Mouse (Mus musculus): ENCODE data around the gene Abca17.
A peak's percentile ranks its signal among the peaks of the same experiment; 100 is the strongest.

Gene Abca17

DNA sequence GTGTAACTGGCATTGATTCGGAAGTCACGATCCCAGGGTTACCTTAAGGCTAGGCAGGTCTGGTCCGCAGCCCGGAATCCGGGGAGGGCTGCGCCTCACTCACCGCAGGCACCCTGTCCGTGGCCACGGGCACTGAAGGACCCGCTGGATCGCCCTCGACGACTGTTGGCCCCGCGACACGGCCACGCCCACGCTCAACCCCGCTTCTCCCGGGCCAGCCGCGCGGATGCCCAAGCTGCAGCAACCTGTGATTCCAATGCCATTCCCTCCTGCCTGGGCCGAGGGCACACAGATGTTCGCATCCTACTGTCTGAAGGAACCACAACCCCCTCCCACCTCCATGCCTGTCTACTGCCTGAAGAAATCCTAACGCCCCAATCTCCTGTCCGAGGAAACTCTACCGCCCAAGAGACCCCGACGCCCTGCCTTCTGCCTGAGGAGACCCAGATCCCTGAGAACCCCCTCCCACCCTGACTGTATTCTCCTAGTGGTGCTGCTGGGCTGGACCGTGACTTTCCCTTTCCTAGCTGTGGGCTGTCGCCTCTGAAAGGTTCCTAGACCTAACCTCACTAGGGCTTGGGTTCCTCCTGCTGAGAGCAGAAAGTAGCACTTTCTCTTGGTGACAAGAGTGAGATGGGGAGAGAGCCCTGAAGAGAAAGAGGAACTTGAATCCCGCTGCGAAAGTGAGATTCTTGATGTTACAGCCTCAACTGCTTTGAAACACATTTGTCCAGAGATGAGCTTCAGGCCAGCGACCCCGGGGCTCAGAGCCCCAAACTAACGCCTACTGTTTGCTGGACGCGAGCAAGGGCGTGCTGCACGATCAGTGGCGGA lies at the start of gene Abca17:
Abca17 (minus strand) TSS at position 143 of the 834 bp plus-strand sequence.
- peak; percentile 29 to 37 for DNase-seq

GRCm38 (mm10) chr17:24394456-24394855 lies 43.6 kb upstream of the Abca17 start:
- DNase-seq: no peak

DNA sequence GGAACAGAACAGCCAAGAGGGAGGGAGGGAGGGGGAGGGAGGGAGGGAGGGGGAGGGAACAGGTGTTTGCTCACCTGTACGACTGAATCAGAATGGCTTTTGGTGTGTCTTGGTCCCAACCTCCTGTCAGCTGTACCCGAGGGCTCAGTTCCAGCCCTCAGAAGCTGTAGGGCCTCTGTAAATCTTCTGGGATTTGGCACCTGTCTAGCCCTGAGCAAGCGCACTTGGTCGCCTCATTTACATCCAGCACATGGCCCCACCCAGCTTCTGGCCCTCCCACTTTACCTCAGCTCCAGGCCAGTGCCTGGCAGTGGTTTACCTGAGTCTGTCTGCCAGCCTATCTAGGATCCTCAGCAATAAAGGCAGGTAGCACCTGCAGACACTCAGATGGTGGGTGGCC lies 42.7 kb upstream of the Abca17 start:
- DNase-seq: no peak

DNA sequence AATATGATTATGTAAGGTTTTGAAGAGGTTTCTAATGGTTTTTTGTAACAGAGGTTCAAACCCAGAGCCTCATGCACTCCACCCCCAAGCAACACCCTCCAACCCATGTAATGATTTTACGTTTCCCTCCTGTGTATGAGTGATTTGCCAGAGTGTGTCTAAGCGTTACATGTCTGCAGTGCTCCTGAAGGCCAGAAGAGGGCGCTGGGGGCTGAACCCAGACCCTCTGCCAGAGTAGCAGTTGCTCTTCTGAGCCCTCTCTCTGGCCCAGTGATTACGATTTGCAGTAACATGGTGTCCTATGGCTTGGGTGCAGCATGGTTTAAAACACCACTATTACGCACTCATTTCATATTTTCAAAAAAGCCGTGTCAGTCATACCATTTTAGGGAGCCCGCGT lies 40.3 kb upstream of the Abca17 start:
- peak; percentile 46 to 48 for DNase-seq

- DNase-seq: peak; percentile 33 to 47
Observed at GRCm38 (mm10) chr17:24389865-24390264, 39.0 kb upstream of the Abca17 start.

DNA sequence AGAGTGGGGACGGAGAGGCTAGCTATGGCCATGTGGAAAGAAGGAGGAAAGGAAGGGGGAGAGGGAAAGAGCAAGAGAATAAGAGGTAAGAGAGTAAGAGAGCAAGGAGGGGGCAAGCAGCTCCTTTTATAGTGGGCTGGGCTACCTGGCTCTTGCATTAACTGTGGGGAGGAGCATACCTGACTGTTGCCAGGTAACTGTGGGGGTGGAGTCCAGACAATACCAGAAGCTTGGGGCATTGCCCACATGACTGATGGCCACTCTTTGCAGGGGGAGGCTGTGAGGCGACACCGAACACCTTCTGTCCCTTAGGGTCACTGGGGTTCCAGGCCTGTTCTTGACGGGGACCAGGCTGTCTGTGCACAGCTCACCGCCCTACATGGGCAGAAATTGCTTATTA lies 37.8 kb upstream of the Abca17 start:
- DNase-seq: no peak

DNA sequence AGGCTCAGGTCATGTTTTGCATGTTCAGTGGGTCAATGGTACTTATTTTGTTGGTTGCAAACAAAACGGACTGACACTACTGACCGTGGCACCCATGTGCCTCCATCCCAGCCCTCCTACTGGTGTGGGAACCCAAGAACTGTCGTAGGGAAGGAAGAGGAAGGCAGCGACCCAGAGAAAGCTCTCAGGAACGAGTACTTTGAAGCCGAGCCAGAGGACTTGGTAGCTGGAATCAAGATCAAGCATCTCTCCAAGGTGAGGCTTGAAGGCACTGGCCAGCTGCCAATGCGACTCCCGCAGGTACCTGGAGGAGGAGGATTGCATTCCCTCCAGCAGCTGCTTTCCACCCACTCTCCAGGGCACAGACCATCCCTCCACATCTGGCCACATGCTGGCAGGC lies 32.9 kb upstream of the Abca17 start:
- DNase-seq: no peak

DNA sequence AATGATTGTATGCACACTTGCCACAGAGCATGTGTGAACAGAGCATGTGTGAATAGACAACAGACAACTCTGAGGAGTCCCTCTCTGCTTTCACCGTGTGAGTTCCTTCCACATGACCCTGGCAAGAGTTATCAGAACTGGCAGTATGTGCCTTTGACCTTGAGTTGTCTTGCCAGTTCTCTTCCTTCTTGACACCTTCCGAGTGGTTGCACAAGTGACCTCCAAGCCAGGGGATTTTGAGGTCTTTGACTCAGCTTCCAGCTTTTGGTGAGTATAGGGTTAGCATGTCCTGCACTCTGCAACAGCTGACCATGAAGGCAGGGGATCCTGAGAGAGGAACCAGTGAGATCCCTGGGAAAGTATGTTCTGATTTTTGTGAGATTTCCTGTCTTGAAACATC lies 27.6 kb upstream of the Abca17 start:
- DNase-seq: no peak

- no peak for DNase-seq
Observed at GRCm38 (mm10) chr17:24375886-24376285, 25.0 kb upstream of the Abca17 start.

DNA sequence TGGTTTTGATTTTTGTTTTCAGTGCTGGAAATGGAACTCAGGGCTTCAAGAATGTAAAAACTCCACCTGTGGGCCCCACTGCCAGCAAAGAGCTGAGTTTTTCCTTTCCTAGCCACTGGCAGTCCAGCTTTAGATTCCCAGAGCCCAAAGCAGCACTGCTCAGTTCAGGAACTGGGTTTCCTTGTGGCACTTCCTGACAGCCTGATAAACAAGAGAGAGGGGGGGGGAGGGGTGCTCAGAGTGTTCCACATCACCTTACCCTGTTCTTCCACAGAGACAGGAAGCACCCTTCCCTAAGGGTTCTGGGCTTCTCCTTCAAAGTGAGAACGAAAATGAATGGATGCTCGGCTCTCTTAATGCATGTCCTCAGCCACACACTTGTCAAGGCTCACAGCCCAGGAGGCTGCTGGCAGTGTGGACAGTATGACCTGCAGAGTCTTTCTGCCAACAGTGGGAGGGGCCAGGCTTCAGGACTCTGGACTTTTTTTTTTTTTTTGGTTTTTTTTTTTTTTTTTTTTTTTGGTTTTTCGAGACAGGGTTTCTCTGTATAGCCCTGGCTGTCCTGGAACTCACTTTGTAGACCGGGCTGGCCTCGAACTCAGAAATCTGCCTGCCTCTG lies 24.3 kb upstream of the Abca17 start:
- DNase-seq: no peak

- DNase-seq: no peak
Observed at GRCm38 (mm10) chr17:24365863-24366262, 15.0 kb upstream of the Abca17 start.

DNA sequence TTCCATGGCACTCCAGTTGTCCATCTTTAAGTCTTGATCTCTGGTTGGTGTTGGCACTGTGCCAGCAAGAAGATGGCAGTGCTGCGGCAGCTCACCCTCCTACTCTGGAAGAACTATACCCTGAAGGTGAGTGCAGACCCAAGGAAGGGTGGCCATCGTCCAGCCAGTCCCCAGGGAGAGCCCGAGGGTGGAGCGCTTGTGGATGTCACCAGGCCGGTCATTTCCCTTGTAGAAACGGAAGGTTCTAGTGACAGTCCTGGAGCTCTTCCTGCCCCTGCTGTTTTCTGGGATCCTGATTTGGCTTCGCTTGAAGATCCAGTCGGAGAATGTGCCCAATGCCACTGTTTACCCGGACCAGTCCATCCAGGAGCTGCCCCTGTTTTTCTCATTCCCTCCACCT lies 13.6 kb upstream of the Abca17 start:
- DNase-seq: no peak

GRCm38 (mm10) chr17:24362527-24362926 lies 11.7 kb upstream of the Abca17 start:
- DNase-seq: no peak

DNA sequence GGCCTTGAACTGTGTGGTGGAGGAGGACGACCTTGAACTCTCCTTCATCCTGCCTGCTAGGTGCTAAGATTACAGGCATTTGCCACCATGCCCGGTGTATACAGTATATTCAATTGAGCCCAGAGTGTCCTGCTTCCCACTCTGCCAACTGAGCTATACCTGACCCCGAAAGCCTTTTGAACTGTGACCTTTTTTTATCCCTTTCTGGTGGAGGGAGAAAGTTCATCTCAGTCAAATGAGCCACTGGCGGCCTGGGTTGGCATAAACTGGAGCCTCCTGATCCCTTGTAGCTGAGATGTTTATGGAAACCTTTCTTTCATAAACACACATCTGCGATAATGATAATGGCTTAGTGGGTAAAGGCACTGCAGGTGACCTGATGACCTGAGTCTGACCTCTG lies 10.4 kb upstream of the Abca17 start:
- no peak for DNase-seq

GRCm38 (mm10) chr17:24360841-24361240 lies 10.0 kb upstream of the Abca17 start:
- no peak for DNase-seq

- DNase-seq: no peak
Observed at GRCm38 (mm10) chr17:24359903-24360302, 9.0 kb upstream of the Abca17 start.

- no peak for DNase-seq
Observed at GRCm38 (mm10) chr17:24359006-24359405, 8.1 kb upstream of the Abca17 start.

DNA sequence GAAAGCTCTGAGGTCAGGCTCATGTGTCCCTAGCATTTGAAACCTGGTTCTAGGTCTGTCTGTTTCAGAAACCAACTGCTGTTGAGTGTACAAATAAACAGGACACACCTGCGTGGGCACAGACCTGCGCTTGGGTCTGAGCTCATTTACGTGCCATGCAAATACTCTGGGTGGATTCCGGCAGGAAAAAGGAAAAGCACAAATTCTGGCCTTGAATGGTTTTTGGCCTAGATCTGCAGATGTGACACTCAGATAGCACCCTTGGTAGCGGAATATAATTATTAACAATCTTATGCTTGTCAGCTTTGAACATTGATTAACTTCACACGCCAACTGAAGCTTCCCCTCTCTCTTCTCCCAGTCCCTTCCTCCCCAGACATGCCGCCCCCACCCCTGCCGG lies 4.4 kb upstream of the Abca17 start:
- peak; percentile 11 for DNase-seq

DNA sequence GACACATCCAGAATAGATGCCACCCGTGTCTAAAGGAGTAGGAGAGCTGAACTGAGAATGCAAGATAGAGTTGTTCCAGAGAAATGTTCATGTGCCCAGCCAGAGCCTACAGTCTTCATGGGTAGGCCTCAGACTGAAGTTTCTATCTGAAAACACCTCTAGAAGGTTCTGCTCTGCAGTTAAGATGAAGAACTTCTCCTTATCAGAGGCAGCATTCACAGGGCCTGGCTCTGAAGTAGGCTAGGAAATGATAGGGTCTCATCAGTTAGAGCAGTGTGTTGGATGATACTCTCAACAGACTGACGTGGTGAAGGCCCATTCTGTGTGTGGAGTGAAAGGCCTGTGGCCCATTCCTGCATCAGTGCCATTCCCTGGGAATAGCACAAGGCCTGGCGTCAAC lies 3.1 kb upstream of the Abca17 start:
- DNase-seq: no peak

DNA sequence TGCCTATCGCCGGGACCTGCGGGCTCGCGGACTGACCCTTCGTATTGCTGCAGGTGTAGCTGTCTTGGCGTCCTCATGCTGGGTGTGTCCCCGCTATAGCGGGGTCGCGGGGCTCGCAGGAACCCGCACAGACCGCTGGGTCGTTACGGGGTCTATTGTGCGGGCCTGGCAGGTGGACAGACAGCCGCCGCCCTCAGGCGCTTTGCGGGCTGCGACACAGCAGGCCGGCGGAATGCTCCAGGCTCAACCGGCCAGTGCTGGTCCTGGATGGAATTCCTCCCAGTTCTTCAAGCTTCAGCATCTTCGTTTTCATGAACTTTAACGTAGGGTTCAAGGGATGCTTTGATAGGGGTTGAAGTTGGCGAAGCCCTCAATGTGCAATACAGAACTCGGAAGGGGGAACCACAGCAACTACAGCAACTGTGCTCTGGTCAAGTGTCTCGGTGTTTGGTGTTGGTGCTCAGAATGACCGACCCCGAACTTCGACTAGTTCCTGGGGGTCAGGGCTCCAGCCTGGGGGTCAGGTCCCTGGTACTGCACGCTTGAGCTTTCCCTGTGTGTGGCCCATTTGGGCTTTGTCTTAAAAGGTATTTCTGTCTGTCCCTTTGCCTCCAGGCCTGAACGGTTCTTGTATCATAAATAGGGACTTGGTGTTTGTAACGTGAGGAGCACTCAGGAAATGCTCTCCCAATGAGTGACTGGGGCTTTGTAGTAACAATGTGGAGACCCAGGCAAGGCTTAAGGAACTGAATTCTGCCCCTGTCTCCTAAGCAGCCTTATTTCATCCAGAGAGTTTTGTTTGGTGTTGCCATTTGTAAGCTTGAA lies 1.7 kb upstream of the Abca17 start:
- DNase-seq: no peak

DNA sequence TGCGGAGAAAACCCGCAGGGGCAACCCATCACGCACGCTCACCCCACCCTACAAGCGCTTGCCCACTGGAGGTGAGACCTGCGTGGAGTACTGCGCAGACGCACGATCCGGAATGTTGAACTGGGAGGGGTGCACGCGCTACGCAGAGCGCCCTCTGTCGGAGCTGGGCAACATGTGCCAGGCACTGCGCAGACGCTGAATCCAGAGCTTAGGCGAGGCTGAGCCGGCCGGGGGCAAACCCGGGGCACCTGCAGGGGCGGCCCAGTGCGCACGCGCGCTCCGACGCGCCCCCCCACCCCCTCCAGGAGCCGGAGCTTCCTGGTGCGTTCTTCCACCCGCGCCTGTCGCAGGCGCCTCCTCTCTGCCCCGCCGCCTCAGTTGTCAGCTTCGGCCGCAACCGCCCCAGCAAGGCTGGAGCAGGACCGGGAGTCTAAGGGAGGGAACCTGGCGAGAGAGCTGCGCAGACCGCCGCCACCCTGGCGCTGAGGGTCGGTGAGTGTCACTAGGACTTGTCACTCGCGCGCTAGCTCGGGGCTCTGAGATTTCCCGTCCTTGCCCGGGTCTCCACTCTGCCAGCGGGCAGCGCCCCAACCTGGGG lies 991 bp upstream of the Abca17 start, which contains the start of gene Abca3:
Abca3 (plus strand) TSS at position 191 of the 598 bp plus-strand sequence.
- DNase-seq: peak; percentile 97

DNA sequence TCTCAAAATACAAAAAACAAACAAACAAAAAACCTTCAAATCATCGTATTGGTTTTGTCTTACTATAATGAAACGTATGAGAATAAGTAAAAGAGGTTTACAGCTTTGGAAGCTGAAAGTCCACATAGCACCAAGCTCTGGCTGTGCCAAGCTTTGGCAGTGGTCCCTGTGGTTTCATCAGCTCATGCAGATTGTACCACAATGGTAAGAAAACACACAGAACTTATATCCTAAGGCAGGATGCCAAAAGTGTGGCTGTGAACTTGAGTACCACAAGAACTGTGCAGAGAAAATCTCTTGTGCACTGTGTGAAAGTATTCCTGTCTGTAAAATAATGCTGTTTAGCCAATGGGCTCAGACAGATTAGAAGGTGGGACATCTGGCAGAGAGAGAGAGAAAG lies 1.7 kb downstream of the Abca17 start:
- DNase-seq: no peak

DNA sequence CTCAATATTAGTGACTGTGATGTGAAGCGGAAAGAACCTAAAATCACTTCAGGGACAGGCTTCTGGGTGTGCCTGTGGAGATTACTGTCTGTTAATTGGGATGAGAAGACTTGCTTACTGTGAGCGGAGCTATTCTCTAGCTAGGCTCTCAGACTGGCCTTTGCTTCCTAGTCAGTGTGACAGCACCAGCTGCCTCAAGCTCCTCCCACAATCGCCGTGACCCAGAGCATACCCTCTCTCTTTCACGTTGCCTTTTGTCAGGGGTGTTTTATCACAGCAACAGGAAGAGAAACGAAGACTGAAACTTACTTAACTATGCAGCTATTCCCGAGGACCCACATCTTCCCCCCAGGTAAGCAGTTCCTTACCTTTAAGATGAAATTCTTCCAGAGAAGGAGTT lies 4.0 kb downstream of the Abca17 start:
- DNase-seq: no peak

Measured in B cell, adult 2 months (primary cell).